8 mouse cellular contexts compared by ENCODE assay signal in genomic region chr5:115158040-115158983, GRCm38 (mm10). TPM values are rescaled to one million over a fixed set of nuclear protein-coding genes. Genes with fewer than 3 reads are reported as not detected.
A peak's percentile ranks its signal among the peaks of the same experiment; 100 is the strongest.
DNase-seq lines count a peak whose midpoint lies in the region; ATAC-seq lines count a peak whose summit lies in the region.

Gene Mlec (minus strand): TSS chr5:115158179.

- peak within 1 kb of the TSS; percentile 87 for H3K4me3 ChIP-seq in hindbrain, embryonic 11.5 days (ENCODE audit: low read depth, low read length)

- peak within 1 kb of the TSS; percentile 85 for H3K4me2 ChIP-seq in hindbrain, embryonic 11.5 days (replicated peaks; ENCODE audit: low read depth, low read length)

- peak; percentile 97 for ATAC-seq in hindbrain, embryonic 11.5 days (ENCODE audit: low FRiP score)

- no peaks in the 10 kb centered on the region for H3K36me3 ChIP-seq in hindbrain, embryonic 11.5 days (ENCODE audit: control insufficient read depth, insufficient read depth, low read length)

- H3K9ac ChIP-seq in hindbrain, embryonic 11.5 days (ENCODE audit: low read depth, low read length) = peak within 1 kb of the TSS; percentile 87

- H3K4me1 ChIP-seq in hindbrain, embryonic 11.5 days (replicated peaks; ENCODE audit: control insufficient read depth, insufficient read depth, low read length) = peaks cover 14% of the 10 kb centered on the region; the same call in 1 of the 2 replicates

- peak; percentile 94 for DNase-seq in MN1 (ENCODE audit: low spot score)
- DNase-seq in cerebellum, adult 9-10 months = peak; percentile 99
- DNase-seq in frontal cortex, adult 2 months (ENCODE audit: extremely low spot score in 1 of 2, low spot score in 1 of 2) = peak; percentile 97 to 99
- DNase-seq in hindbrain, embryonic 11.5 days (ENCODE audit: low spot score) = peak; percentile 98
- DNase-seq in layer of hippocampus, postnatal 10 days (ENCODE audit: low spot score in 2 of 2) = peak; percentile 99
- DNase-seq in lung, postnatal 10 days = peak; percentile 99
- DNase-seq in ovary, postnatal 36 days (ENCODE audit: low spot score) = peak; percentile 99
- peak; percentile 99 for DNase-seq in thymus, postnatal 25 days

- H3K27ac ChIP-seq in hindbrain, embryonic 11.5 days (ENCODE audit: low read depth, low read length) = peak within 1 kb of the TSS; percentile 97

- H3K27me3 ChIP-seq in hindbrain, embryonic 11.5 days (ENCODE audit: control insufficient read depth, insufficient read depth, low read length) = no peaks in the 10 kb centered on the region

- under 1% methylated on average over 74 of the region's 78 CpGs for WGBS in hindbrain, embryonic 11.5 days

- no peaks in the 10 kb centered on the region for H3K9me3 ChIP-seq in hindbrain, embryonic 11.5 days (ENCODE audit: control insufficient read depth, low read length)

RNA-seq across cellular contexts. Expression of gene Mlec, which starts in this region (rescaled TPM):
- polyA plus RNA-seq in frontal cortex, adult 2 months (2012; rRNA removed) = 66.5 and 67.1 TPM in 2 replicates
- 41.2 and 44.1 TPM in 2 replicates for polyA plus RNA-seq in hindbrain, embryonic 11.5 days (2014; fragmentation: Nextera tagmentation; extraction: Ambion mirVana)
- total RNA-seq in layer of hippocampus, postnatal 10 days (2021) = 10 to 100 TPM; 75.1 to 78.2 TPM

Comparison
In these comparisons a context has a peak if more than half of its experiments do, and no peak if none do; other contexts are left out.
1. Peak in every context shown above with its lines: DNase-seq, ATAC-seq, H3K4me3 ChIP-seq and H3K27ac ChIP-seq.